Mouse (Mus musculus) CD4-positive, CD25-positive, alpha-beta regulatory T cell, adult 4 months (primary cell): ENCODE results near the gene Lhx1. TPM values are rescaled to one million over a fixed set of nuclear protein-coding genes. Genes with fewer than 3 reads are reported as not detected.

Source experiments
- ATAC-seq: one replicate; pipeline ENCODE4 v1.8.0; 2017
- polyA plus RNA-seq, 2 experiments: library from polyadenylated mRNA; unstranded; fragments of 100-300 nt; shearing (Covaris generic); gene quantifications; one replicate each; pipeline ENCODE4 v1.2.1; 2017

The Lhx1 gene
- polyA plus RNA-seq, 2 experiments from 2014 or later, result not detected

DNA sequence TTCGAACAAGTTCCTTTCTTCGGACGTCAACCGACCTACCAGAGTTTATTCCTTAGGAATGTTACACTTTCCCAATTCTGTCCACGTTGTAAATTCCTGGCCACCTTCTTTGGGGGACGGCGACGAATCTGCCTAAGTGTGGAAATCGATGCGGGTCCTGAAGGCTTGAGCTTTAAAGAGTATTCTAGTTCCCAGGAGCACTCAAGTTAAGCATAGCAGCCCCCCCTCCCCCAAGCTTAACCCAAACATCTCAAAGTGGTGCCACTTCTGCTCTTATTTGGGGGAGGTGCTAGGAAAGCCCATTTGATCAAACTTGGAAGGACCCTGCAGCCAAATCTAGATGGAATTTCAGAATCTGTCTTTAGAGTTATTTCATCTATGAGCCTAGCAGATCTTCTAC, 1.1 kb upstream of the Lhx1 start:
- ATAC-seq, result no peak

DNA sequence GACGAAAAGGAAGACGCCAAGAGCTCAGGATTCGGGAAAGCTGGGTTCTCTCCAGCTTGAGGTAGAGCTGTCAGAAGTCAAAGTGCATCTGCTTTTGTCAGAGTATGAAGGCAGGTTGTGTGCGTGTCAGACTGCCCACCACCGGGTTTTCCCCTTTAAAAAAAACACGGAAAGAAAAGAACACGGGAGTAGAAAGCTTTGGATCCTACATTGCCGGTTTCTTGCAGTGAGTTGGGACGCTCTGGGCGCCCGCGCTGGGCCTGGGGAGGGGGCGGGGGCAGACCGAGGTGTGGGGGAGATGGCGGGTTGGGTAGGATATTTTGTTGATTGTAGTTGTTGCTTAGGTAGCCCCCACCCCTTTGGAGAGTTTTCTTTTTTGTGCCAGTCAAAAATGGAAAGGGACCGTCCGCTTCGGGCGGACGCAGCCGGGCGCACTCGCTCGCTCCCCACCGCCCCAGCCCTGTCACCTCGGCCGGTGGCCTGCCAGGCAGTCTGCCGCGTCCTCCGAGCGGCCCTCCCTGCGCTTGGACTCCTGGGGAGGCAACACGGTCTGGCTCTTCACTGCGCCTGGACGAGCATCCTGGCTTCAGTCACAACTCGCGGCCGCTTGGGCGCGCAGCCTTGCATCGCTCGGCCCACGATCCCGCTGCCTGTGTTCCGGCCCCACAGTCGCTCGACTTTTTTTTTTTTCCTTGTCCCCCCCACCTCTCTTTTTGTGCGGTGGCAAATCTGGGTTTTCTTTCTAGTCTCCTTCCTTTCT, 644 bp downstream of the Lhx1 start:
- no peak for ATAC-seq

DNA sequence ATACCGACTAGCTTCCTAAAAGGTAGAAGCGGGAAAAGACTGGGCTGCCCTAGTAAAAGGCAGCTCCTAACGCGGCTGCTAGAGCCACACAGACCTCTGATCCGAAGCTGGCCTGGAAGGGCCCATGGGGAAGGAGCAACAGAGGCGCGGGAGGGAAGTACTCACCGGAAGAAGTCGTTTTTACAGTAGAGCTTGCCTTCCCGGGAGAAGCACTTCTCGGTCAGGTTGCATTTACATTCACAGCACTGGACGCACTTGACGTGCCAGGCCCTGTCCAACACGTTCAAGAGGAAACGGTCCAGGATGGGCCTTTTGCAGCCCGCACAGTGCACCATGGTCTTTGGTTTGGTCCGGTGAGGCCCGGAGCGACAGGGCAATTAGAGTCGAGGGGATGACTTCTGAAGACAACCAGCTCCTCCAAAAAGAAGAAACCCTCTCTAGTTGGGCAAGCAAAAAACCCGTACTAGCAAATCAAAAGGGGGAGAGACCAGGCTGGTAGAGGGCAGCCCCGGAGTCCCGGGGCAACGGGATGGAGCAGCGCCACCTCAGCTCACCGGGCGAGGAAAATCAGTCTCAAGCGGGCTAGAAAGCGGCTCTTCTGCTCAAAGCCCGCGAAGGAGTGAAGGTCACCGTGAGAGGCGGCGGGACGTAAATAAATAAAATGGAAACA, 1.4 kb downstream of the Lhx1 start:
- no peak for ATAC-seq

DNA sequence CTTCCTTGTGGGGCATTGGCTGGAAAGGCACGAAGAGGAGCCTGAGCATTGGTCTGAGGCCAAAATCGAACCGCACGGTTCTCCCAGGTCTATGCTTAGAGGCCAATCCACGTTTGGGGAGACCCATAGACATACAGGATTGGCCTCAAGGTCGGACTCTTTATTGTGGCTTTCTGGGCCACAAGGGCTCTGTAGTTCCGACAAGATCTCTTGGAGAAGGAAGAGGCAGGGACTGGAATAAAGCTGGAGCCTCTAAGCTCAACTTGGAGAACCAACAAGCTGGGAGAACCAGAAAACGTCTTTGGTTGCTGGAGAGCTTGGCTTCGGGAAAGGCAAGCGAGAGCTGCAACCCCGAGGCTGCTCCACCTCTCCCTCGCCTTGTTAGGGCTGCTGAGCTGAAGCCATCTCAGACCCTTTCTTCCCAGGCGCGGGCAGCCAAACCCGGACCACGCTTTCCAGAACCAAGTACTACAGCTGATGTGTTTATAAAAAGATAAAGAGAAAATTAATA, 2.0 kb downstream of the Lhx1 start:
- ATAC-seq, result no peak

DNA sequence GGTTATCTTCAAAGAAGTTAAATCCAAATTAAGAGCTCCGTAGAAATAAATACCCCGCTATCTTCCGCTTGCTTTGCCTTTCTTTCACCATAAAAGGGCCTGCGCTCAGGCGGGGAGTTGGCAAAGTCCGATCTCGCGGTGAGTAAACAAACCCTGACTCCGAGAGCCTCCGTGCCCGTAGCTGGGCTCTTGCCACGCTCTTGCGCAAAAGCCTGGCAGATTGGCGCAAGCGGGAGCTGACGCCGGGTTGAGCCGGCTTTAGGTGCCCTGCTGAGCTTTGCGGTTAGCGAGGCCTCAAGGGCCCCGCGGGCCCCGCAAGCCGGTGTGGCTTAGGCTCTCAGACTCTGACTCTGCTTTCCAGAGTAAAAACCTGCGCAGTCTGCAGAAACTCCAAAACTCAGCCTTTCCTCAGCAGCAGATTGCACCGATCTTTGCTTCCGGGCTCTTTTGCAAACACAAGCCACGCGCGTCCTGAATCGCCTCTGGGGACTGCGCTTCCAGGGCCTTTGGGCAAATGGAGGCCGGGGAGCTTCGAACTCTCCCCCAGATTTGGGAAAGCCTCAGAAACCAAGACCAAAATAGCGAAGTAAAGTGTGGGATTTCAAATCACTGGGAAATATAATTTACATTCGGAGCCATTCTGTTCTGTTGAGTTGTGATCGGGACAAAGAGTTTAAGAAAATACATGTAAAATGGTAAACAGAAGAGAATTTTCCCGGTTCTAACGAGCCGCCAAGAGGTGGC, 2.6 kb downstream of the Lhx1 start:
- ATAC-seq, result no peak

- no peak for ATAC-seq
These were observed 3.5 kb downstream of the Lhx1 start for GRCm38 (mm10) chr11:84521751-84522299.

DNA sequence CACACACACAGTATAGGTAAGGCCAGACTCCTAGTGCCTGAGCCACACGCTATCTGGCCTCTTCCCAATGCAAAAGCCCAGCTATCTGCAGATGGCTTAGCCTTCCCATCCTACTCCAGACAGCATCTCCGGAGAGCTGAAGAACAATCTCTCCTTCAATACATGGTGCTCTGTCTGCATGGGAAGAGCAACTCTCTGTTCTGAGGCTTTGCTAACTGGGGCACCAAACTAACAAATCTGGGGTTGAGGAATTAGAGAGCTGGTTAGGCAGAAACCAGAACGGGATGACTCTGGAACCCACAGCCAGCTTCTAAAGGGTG, 4.3 kb downstream of the Lhx1 start:
- no peak for ATAC-seq

- no peak for ATAC-seq
These were observed 4.9 kb downstream of the Lhx1 start for GRCm38 (mm10) chr11:84520269-84521070.

DNA sequence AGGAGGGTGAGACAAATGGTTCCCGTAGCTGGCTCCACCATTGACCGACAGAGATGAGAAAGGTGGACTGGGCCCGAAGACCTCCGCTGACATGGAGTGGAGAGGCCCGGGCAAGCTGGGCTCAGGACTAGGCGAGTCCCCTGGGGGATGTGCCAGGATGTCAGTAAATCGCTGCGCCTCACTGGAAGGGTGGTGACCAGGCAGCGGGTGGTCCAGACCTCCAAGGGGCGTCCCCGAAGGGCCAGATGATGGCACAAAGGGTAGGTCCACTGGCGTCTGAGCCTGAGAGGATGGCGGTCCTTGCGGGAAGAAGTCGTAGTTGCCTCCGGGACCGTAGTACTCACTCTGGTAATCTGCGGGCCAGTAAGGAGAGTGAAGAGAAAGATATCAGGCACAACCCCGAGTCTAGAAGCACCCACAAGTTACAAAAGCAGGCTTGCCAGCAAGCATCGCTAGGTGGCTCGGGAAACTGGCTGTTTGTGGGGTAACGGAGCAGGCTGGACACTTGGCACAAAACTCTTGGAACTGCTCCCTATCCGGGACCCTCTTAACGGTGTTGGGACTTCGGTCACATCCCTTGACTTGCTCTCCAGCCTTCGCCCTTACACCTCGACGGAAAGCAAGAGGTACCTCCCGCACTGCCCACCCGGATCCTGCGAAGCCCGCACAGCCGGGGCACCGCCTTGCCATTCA, 5.6 kb downstream of the Lhx1 start:
- ATAC-seq, result no peak

GRCm38 (mm10) chr11:84519036-84519435, 6.3 kb downstream of the Lhx1 start:
- ATAC-seq, result no peak

GRCm38 (mm10) chr11:84518261-84518660, 7.1 kb downstream of the Lhx1 start:
- ATAC-seq, result no peak

GRCm38 (mm10) chr11:84517431-84517830, 7.9 kb downstream of the Lhx1 start:
- no peak for ATAC-seq

DNA sequence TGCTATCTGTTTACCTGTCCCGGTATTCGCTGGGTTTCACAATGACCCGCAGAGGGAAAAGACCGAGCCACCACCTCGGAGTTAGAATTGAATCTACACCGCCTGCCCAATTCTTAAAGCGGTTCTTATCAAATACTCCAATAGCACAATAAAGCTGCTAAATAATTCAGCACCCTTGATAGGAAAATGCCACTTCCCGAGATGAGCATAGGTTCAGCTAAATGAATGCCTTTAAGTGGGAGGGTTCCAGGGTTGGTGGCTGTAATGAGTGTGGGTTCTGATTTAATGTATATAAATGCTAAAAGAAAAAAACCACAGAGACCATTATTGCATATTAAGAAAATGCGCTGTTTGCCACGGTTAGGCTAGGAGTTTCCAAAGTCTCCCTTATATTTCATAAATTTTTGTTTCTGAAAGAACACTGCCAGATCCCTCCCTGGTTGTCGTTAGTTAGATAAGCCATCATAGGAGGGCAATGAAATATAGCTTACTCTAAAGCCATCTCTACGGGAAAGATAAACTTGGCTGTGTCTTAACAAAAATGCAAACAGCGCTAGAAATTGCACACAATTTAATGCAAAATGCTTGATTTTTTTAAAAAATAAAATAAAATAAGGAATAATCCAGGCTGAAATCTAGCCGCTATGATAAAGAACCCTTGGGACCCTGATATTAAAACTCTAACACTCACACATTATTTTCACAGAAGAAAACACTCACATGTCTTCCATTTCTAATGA, 8.7 kb downstream of the Lhx1 start:
- ATAC-seq, result no peak

- ATAC-seq, result peak; percentile 98
These were observed 11.9 kb downstream of the Lhx1 start, which contains the start of gene Aatf for GRCm38 (mm10) chr11:84513171-84514116. Gene Aatf, minus strand, starts transcription at chr11:84513522.

DNA sequence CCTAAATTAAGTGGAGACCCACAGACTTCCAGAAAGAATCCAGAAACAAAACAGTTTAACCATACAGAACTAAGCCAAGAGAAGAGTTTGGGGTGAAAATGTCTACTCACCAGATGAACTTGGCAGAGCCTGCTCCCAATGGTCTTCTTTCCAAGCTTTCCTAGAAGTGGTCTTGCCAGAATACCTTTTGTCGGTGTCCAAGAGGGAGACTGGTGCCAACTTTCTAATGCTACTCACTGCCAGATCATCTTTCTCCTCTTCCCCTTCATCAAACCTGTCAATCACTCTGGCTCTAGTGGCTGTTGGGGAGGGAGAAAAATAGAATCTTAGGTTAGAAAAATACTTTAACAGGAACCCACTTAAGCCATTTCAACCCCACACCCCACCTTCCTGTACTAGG, 13.3 kb downstream of the Lhx1 start:
- ATAC-seq, result no peak

DNA sequence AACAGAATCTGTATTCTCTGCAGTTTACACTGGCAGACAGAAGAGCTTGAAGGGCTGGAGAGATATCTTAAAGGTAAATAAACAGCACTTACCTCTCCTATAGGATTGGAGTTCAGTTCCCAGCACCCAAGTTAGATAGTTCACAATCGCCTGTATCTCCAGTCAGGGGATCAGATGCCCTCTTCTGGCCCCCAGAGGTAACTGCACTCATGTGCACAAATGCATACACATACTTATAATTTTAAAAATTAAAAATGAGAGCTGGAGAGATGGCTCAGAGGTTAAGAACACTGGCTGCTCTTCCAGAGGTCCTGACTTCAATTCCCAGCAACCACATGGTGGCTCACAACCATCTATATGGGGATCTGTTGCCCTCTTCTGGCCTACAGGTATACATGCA, 21.0 kb downstream of the Lhx1 start:
- ATAC-seq, result no peak

DNA sequence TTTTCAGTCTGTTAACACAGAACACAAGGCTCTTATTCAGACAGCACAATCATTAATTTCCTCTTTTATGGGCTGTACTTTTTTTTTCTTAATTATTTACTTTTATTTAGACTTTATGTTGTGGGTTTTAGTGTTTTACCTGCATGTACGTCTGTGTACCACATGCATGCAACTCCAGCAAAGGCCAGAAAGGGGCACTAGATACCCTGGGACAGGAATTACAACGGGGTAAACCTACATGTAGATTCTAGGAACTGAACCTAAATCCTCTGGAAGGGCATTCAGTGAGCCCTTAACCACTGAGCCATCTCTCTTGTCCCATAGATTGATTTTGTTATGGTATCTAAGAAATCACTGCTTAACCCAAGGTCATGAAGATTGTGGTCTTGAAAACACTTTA, 27.4 kb downstream of the Lhx1 start:
- no peak for ATAC-seq

- ATAC-seq, result no peak
These were observed 28.4 kb downstream of the Lhx1 start for GRCm38 (mm10) chr11:84496901-84497300.

- ATAC-seq, result no peak
These were observed 29.6 kb downstream of the Lhx1 start for GRCm38 (mm10) chr11:84495774-84496173.

GRCm38 (mm10) chr11:84481661-84482060, 43.7 kb downstream of the Lhx1 start:
- no peak for ATAC-seq
